Mouse (Mus musculus): ENCODE measurements around the gene Sprr2e. TPM values are rescaled to one million over a fixed set of nuclear protein-coding genes. Genes with fewer than 3 reads are reported as not detected.

Sprr2e gene
- total RNA-seq (2021), result not detected
- long read RNA-seq, result 0 reads

DNA sequence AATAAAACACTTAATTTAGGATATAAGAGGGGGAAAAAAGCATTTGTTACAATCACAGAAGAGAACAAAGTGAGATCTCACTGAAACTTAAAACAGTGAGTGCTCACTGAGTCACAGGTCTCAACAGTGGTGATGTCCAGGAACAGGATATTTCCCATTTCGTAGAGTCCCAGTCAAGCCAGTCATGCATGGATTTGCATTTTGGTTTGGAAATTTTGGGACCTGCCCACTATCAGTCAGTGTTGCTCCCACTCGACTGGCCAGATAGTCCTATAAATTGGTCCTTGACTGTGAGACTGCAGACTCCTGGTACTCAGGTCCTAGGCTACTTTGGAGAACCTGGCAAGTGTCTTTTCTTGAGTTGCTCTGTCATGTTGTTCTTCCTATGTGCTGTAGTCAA lies at the start of gene Sprr2e:
Gene Sprr2e, plus strand, starts transcription at position 301 of the 400 bp plus-strand sequence.
- no peak for DNase-seq (ENCODE audit: low spot score in 2 of 2)

- DNase-seq (ENCODE audit: low spot score in 2 of 2), result no peak
These were observed 44.5 kb upstream of the Sprr2e start for GRCm38 (mm10) chr3:92307406-92307805.

DNA sequence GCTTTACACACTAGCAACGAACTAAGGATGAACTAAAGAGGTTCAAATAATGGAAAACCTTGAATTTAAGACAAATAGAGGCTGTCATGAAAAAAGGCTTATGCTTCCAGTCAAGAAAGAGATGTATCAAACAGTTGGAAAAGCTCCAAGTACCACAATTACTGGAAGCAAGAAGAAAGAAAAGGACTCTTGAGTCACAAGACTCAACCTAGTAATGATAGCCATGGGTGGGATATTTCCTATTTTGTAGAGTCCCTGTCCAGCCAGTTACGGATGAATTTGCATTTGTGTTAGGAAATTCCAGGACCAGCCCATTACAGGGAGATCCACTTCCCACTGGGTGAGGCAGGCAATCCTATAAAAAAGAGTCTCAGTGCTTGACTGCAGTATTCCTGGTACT lies 35.6 kb upstream of the Sprr2e start, which contains the start of gene Sprr2b:
Gene Sprr2b, plus strand, starts transcription at position 301 of the 400 bp plus-strand sequence.
- DNase-seq (ENCODE audit: low spot score in 2 of 2), result no peak

GRCm38 (mm10) chr3:92317384-92317783 lies 34.6 kb upstream of the Sprr2e start:
- no peak for DNase-seq (ENCODE audit: low spot score in 2 of 2)

GRCm38 (mm10) chr3:92336278-92336677 lies 15.7 kb upstream of the Sprr2e start:
- DNase-seq (ENCODE audit: low spot score in 2 of 2), result no peak

DNA sequence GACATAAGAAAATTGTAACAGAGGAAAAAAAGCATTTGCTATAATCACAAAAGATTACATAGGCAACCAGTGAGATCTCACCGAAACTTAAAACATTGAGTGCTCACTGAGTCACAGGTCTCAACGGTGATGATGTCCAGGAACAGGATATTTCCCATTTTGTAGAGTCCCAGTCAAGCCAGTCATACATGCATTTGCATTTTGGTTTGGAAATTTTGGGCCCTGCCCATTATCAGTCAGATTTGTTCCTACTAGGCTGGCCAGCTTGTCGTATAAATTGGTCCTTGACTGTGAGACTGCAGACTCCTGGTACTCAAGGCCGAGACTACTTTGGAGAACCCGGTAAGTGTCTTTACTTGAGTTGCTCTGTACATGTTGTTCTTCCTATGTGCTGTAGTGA lies 13.1 kb upstream of the Sprr2e start, which contains the start of gene Sprr2d:
Gene Sprr2d, plus strand, starts transcription at position 301 of the 400 bp plus-strand sequence.
- DNase-seq (ENCODE audit: low spot score in 2 of 2), result no peak

DNA sequence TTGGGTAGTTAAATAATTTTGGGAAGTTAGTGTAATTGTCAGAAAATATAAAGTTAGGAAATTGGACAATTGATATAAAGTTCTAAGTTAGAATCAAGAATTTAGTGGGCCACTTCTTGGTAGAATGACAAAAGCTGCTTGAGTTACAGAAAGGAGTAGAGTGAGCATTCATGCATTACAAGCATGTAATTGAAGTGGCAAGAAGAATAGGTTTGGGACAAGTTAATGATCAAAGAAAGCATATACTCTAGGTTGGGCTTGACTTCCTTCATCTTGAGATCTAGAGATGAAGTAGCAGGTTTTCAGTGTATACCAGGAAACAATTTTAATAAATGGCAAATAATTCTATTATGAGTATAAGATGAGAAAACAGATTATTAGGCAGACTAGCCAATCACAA lies 9.7 kb downstream of the Sprr2e start:
- DNase-seq (ENCODE audit: low spot score in 2 of 2), result no peak

- DNase-seq (ENCODE audit: low spot score in 2 of 2), result no peak
These were observed 12.9 kb downstream of the Sprr2e start, which contains the start of gene Sprr2f for GRCm38 (mm10) chr3:92364887-92365286. TSS of gene Sprr2f (plus strand) at chr3:92365187.

DNA sequence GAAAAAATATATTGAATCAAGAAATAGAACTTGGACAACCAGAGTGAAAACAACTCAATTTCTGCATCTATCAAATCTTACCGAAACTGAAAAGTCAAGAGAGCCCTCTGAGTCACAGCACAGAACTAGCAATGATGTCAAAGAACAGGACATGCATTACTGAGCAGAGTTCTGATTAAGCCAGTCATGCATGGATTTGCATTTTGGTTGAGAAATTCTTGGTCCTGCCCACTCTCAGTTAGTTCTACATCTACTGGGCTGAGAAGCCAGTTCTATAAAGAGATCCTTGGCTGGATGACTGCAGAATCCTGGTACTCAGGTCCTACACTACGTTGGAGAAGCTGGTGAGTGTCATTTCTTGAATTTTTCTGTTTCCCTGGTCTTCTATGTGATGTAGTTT lies 21.7 kb downstream of the Sprr2e start:
- no peak for DNase-seq (ENCODE audit: low spot score in 2 of 2)

DNA sequence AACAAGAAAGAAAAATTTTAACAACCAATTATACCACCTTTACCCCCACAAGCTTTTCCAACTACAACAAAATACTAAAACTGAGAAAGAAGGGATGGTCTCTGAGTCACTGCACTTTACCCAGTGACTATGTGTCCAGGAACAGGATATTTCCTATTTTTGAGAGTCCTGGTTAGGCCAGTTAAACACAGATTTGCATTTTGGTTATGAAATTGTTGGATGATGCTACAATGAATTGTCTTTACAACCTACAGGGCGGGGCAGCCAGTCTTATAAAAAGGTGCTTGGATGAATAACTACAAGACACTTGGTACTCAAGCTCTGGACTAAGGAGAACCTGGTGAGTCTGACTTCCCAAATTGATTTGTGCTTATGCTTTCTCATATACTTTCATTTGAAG lies 33.4 kb downstream of the Sprr2e start, which contains the start of gene Sprr2h:
Gene Sprr2h, plus strand, starts transcription at position 301 of the 400 bp plus-strand sequence.
- DNase-seq (ENCODE audit: low spot score in 2 of 2), result no peak

DNA sequence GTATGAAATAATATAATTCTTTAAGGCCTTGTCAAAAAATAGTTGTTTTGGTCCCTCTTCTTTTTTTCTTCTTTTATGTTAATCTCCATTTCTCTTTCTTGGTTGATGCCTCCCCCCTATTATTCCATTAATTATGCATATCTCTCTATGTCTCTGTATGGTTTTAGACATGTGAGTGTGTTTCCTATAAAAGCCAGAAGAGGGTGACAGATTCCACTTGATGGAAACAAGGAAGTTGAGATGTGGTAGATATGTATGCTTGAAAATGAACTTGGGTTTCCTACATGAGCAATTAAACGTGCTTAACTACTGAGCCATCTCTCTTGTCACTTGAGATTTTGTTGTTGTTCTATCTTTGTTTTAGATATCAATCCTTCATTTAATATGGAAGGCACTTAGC lies 42.4 kb downstream of the Sprr2e start:
- DNase-seq (ENCODE audit: low spot score in 2 of 2), result no peak

Other genes with a start within 250 kb of the Sprr2e start
- gene Prr9, start 228.2 kb upstream of the Sprr2e start, total RNA-seq (2021), result not detected
- not detected for gene Lelp1, start 209.4 kb upstream of the Sprr2e start, total RNA-seq (2021)
- gene Sprr2a1, start 136.3 kb upstream of the Sprr2e start, total RNA-seq (2021), result not detected
- not detected for gene Sprr2a2, start 136.2 kb upstream of the Sprr2e start, total RNA-seq (2021)
- gene Sprr2a3, start 66.7 kb upstream of the Sprr2e start, total RNA-seq (2021), result not detected
- gene Sprr2b, start 35.5 kb upstream of the Sprr2e start, total RNA-seq (2021), result not detected
- not detected for gene Sprr2d, start 13.0 kb upstream of the Sprr2e start, total RNA-seq (2021)
- not detected for gene Sprr2f, start 13.0 kb downstream of the Sprr2e start, total RNA-seq (2021)
- not detected for gene Sprr2h, start 33.5 kb downstream of the Sprr2e start, total RNA-seq (2021)
- gene Sprr2i, start 55.8 kb downstream of the Sprr2e start, total RNA-seq (2021), result not detected
- not detected for gene Sprr2j-ps, start 65.9 kb downstream of the Sprr2e start, total RNA-seq (2021)
- under 1 TPM; 0.57 to 0.96 TPM for gene Gm9774, start 77.3 kb downstream of the Sprr2e start, total RNA-seq (2021)
- gene Sprr2k, start 80.4 kb downstream of the Sprr2e start, total RNA-seq (2021), result not detected
- not detected for gene Sprr1b, start 86.6 kb downstream of the Sprr2e start, total RNA-seq (2021)
- not detected for gene Sprr3, start 106.6 kb downstream of the Sprr2e start, total RNA-seq (2021)
- gene Sprr1a, start 133.8 kb downstream of the Sprr2e start, total RNA-seq (2021), result not detected
- not detected for gene Sprr4, start 148.3 kb downstream of the Sprr2e start, total RNA-seq (2021)
- gene 2310046K23Rik, start 182.4 kb downstream of the Sprr2e start, total RNA-seq (2021), result not detected
- gene Ivl, start 221.6 kb downstream of the Sprr2e start, total RNA-seq (2021), result not detected
- gene Smcp, start 236.9 kb downstream of the Sprr2e start, total RNA-seq (2021), result not detected